Mouse (Mus musculus) cerebral cortex, adult 2 months (tissue): ENCODE results near the gene AI481877.

Experiments
- WGBS: fragments of 180-500 bp; shearing (Covaris S2); methylation state at CpG from one replicate; pipeline ENCODE4 v1.1.7; 2018; 5-methylcytosine and 5-hydroxymethylcytosine counted together

AI481877 gene

GRCm38 (mm10) chr4:59125053-59125452, 13.7 kb downstream of the AI481877 start:
- WGBS: 85% methylated on average over 1 of the region's 1 CpGs

- WGBS: 96% methylated on average over 24 of the region's 24 CpGs
Measured at GRCm38 (mm10) chr4:59117644-59118495, 20.9 kb downstream of the AI481877 start.

GRCm38 (mm10) chr4:59108721-59109120, 30.1 kb downstream of the AI481877 start:
- 87% methylated on average over 4 of the region's 4 CpGs for WGBS

- 88% methylated on average over 2 of the region's 2 CpGs for WGBS
Measured at GRCm38 (mm10) chr4:59107886-59108285, 30.9 kb downstream of the AI481877 start.

GRCm38 (mm10) chr4:59106661-59107060, 32.1 kb downstream of the AI481877 start:
- WGBS: 72% methylated on average over 5 of the region's 5 CpGs

GRCm38 (mm10) chr4:59104166-59104565, 34.6 kb downstream of the AI481877 start:
- over 99% methylated on average over 2 of the region's 2 CpGs for WGBS

GRCm38 (mm10) chr4:59089391-59089790, 49.4 kb downstream of the AI481877 start:
- WGBS: 77% methylated on average over 1 of the region's 1 CpGs

GRCm38 (mm10) chr4:59083430-59083829, 55.4 kb downstream of the AI481877 start:
- 93% methylated on average over 2 of the region's 2 CpGs for WGBS

- WGBS: 58% methylated on average over 3 of the region's 3 CpGs
Measured at GRCm38 (mm10) chr4:59069276-59069675, 69.5 kb downstream of the AI481877 start.

GRCm38 (mm10) chr4:59062526-59062925, 76.3 kb downstream of the AI481877 start:
- WGBS: 90% methylated on average over 12 of the region's 12 CpGs

- 87% methylated on average over 3 of the region's 3 CpGs for WGBS
Measured at GRCm38 (mm10) chr4:59057929-59058328, 80.9 kb downstream of the AI481877 start.

- WGBS: 97% methylated on average over 1 of the region's 1 CpGs
Measured at GRCm38 (mm10) chr4:59051081-59051480, 87.7 kb downstream of the AI481877 start.

GRCm38 (mm10) chr4:59047222-59047621, 91.6 kb downstream of the AI481877 start:
- 42% methylated on average over 3 of the region's 3 CpGs for WGBS

GRCm38 (mm10) chr4:59043891-59044290, 94.9 kb downstream of the AI481877 start:
- WGBS: 95% methylated on average over 6 of the region's 6 CpGs

- 92% methylated on average over 5 of the region's 5 CpGs for WGBS
Measured at GRCm38 (mm10) chr4:59043074-59043473, 95.7 kb downstream of the AI481877 start.

GRCm38 (mm10) chr4:59040397-59041287, 98.1 kb downstream of the AI481877 start:
- WGBS: 76% methylated on average over 11 of the region's 11 CpGs

- WGBS: 91% methylated on average over 3 of the region's 3 CpGs
Measured at GRCm38 (mm10) chr4:59037525-59037924, 101.3 kb downstream of the AI481877 start.

GRCm38 (mm10) chr4:59036490-59037127, 102.2 kb downstream of the AI481877 start:
- WGBS: 43% methylated on average over 13 of the region's 13 CpGs

GRCm38 (mm10) chr4:59035786-59036350, 102.9 kb downstream of the AI481877 start:
- 36% methylated on average over 18 of the region's 18 CpGs for WGBS

GRCm38 (mm10) chr4:59034918-59035785, 103.6 kb downstream of the AI481877 start, which contains the start of gene Gng10:
Gng10 (plus strand) TSS chr4:59035088.
- WGBS: 3% methylated on average over 74 of the region's 76 CpGs
